Mouse (Mus musculus) retina, postnatal 7 days (tissue): Measurements from ENCODE around the gene Slc8b1.

ENCODE experiments used
- DNase-seq: peaks from one replicate; pipeline ENCODE4 v3.0.0-alpha.2; 2012; ENCODE audit warnings: low read depth, low spot score

The Slc8b1 gene

DNA sequence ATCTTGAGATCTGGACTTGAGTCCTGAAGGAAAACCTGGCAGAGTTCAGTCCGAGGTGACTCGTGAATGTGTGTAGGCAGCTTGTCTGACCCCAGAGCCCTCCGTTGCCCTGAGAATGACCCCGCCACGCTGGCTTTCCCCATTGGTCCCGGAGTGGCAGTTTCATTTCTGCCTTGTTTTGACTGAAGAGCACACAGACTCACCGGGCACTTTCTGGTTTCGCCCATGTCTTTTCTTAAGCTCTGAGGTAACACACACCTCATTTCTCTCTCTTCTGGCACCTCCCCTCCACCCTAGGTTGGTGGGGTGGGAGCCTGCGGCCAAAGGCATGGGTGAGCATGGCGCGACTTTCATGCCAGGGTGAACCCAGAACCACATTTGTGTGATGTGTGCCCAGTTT, 15.3 kb downstream of the Slc8b1 start:
- DNase-seq = no peak

DNA sequence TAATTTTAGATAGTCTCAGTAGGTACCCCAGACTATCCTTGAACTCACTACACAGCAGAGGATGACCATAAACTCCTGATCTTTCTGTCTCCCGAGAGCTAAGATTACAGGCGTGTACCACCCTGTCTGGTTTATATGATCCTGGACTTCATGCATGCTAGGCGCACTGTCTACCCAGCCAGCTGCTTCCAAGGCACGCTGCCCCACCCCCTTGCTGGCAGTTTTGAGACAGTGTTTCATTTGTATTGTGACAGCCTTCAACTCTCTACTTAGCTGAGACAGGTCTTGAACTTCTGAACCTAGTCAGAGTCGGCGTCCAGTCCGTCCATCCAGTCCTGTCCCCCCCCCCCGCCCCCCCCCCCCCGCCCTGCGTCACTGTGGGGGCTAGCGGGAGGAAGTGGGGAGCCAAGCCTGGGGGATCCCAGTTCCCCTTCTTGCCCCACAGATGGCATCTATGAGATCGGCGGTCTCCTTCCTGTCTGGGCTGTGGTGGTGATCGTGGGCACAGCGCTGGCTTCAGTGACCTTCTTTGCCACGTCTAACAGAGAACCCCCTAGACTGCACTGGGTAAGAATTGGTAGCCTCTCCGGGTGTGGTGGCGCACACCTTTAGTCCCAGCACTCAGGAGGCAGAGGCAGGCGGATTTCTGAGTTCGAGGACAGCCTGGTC, 16.5 kb downstream of the Slc8b1 start:
- no peak for DNase-seq

DNA sequence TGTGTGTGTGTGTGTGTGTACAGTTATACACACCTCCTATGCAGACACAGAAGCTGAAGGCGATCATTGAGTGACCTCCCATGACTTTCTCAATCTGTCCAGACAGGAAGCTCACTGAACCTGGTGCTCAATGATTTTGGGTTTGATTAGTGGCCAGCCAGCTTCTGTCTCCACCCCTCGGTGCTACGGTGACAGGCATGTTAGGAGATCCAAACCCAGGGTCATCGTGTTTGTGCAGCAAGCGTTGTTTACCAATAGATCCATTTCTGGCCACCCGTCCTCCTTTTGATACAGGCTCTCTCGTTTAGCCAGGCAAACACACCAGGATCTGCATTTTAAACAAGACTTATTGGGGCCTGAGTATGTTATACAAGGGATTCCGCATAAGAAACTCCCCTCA, 20.7 kb downstream of the Slc8b1 start:
- no peak for DNase-seq

GRCm38 (mm10) chr5:120534071-120534685, 23.2 kb downstream of the Slc8b1 start:
- DNase-seq = no peak

GRCm38 (mm10) chr5:120534686-120535075, 23.7 kb downstream of the Slc8b1 start:
- no peak for DNase-seq

GRCm38 (mm10) chr5:120536046-120536445, 25.1 kb downstream of the Slc8b1 start:
- no peak for DNase-seq

- no peak for DNase-seq
These were observed 25.7 kb downstream of the Slc8b1 start for GRCm38 (mm10) chr5:120536632-120537031.

- no peak for DNase-seq
These were observed 37.4 kb downstream of the Slc8b1 start for GRCm38 (mm10) chr5:120548236-120548850.

DNA sequence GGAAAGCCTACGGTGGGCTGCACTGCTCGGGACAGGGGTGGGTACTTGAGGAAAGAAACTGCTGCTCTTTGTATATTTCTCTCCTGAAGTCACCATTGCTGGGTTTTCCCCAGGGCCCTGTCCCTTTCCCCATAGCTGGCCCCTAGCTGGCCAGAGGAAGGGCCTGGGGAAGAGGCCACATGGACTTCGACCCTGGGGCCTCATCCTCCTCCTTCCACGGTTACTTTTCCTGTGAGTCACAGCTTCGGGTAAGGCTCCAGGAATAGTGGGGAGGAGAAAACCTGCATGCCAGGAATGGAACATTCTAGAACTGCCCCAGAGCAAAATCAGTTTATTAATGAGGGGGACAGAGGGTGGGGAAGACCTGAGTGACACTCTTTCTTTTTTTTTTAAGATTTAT, 39.2 kb downstream of the Slc8b1 start:
- no peak for DNase-seq

DNA sequence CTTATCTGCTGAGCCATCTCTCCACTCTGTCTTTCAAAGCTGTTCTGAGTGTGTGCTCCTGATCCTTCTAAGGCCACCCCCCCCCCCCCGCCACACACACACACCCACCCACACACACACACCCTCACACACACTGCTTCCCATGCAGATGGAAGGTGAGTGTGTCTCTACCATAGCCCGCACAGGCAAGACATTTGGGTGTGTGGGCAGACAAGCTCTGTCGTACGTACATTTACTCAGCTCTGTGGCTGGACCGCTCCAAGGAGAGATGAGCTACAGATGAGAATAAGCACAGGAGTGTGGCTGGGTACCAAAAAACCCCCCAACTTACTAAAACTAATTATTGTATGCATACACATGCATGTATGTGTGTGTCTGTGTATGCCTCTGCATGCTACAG, 39.7 kb downstream of the Slc8b1 start:
- no peak for DNase-seq

GRCm38 (mm10) chr5:120555871-120556270, 44.9 kb downstream of the Slc8b1 start:
- DNase-seq = no peak

DNA sequence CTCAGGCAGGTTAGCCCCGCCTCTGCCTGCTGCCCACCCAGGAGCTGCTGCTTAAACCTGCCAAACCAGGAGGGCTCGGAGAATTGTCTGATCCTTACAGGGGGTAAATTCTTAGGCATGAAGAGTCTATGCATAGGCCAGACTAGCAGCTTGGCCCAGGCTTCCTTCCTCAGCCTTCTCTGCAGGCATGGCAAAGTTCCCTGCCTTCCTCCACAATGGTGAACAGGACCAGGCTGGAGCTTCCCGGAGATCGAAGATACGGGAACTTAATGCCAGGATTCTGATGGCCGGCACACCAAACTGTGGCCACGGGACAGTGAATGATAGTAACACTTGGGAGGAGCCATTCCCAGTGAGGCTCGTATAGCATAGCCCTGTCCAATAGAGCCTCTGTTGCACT, 47.1 kb downstream of the Slc8b1 start:
- no peak for DNase-seq

GRCm38 (mm10) chr5:120558762-120559161, 47.8 kb downstream of the Slc8b1 start:
- no peak for DNase-seq

DNA sequence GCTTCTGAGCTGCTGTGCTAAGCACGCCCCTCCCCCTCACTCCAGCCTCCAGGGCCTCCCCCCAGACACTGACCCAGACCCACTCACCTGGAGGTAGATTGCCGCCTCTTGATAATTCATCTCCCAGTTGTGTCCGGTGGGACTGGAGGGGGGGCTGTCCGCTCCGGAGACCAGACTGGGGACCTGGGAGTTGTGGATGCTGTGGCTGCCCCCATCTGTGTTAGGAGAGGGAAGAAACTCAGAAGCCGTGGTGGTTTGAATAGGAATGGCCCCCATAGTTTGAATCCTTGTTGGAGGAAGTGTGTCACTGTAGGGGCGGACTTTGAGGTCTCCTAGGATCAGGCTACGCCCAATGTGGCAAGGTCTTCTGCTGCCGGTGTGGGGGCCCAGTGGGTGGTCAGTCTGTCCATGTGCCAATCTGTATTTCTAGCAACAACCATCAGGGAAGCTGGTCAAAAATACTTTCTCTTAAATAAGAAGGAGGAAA, 49.2 kb downstream of the Slc8b1 start:
- DNase-seq = no peak

DNA sequence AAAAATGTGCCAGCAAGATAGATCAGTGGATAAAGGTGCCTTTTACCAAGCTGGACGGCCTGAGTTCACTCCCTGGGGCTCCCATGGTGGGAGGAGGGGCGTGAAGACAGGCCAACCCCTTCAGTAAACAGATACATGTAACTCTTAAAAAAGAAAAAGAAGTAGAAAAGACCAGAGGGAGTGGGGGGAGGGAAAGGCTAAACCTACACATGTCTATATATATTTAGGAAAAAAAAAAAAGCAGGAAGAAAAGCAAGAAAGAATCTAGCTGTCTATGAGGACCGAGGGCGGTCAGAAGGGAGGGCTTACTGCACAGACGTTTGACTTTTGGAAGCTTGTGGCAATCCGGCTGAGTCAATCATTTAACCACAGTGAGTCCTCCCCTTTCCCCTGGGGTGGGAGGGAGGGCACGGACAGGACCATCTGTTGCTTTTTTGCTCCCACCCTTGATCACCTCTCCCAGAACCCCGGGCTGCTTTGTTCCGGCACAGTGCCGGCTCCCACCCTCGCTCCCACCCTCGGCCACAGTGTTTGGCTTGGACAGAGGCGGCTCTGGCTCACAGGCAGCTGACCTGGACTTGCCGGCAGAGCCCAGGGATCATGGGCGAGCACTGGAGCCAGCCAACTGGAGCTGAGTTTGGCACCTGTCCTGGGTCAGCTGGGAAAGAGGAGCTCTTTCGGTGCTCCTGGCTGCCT, 49.8 kb downstream of the Slc8b1 start:
- peak; percentile 37 for DNase-seq

DNA sequence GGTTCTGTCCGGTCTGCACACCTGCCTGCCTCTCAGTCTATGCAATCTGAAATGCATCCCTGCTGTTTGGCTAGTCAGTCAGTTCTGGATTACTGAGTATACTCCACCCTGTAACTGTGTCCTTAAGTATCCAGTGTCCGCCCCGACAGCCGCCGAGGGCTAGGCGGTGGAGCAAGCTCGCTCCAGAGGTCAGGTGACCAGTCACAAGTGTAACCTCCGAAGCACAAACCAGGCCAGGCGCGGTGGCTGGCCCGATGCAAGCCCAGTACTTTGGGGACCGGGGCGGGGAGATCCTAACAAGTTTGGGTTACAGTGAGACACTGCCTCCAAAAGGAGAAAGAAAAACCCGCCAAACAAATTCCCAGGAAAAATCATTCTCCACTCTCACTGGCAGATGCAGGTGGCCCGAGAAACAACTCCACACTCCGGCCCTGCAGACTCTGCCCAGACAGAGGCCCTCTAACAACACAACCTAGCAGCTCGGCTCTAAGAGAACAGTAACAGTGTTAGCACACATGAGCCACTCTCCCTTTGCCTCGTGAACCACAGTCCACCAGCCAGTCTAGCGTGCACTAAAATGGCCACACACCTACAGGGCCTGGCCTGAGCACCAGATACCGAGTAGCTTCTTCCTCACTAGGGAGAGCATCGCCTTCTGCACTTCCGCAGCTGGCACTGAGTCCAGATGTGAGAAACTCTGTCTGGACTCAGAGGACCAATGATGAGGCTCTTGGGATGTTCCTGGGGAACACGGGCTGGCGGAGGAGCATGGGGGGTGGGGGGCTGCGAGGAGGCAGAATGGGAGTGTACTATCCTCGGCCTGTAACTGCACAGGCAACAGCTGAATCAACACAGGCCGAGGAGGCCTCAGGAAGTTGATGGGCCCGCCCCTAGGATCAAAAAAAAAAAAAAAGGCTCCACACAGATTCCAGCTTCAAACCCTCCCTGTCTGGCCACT, 52.3 kb downstream of the Slc8b1 start:
- DNase-seq = no peak

GRCm38 (mm10) chr5:120563914-120564311, 52.9 kb downstream of the Slc8b1 start:
- DNase-seq = no peak

DNA sequence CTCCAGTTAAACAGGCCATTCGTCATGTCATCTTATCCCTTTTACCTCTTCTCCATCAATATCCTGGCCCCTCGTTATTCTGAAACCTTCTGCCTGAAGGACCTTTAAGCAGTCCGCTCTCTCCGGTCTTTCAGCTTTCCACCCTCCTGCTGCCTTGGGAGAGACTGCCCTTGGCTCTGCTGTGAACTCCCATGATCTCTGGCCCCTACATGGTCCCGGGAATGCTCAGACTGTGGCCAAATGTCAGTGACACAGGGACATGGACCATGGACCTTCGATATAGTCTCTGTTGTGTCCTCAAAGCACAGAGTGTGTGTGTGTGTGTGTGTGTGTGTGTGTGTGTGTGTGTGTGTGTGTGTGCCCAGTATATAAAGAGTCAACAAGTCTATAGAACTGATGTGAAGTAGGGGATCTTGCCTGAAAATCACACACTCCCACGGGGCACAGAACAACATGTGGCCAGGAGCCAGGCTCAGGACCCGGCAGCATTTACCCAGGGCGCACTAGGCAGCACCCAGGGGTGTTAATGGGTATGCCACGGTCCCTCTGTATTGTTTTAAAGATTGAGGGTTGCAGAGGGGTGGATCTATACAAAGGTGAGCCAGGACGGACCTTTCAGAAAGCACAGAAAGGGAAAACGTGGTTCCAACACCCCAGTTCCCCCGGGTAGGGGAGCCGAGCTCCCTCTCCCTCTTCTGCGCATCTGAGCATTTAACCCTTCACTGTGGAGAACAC, 54.4 kb downstream of the Slc8b1 start:
- no peak for DNase-seq

- DNase-seq = no peak
These were observed 55.1 kb downstream of the Slc8b1 start for GRCm38 (mm10) chr5:120566101-120566500.

GRCm38 (mm10) chr5:120566681-120567252, 55.8 kb downstream of the Slc8b1 start:
- DNase-seq = no peak
